Mouse (Mus musculus) erythroblast, embryonic 14.5 days (primary cell): ENCODE results near the gene Mmel1.

ENCODE experiments used
- GATA1 ChIP-seq: IDR thresholded peaks from 2 replicates; pipeline ENCODE4 v1.6.1; 2012; ENCODE audit warnings: low read length, inconsistent platforms, mixed read lengths
- TAL1 ChIP-seq: IDR thresholded peaks from 3 replicates; pipeline ENCODE4 v1.6.1; 2012; ENCODE audit warnings: low read length, inconsistent platforms, mixed read lengths

- no peak for TF ChIP-seq TAL1
- no peak for TF ChIP-seq GATA1
Measured at GRCm38 (mm10) chr4:154916662-154917061, 47.3 kb downstream of the Mmel1 start.
